ENCODE assay signal across 25 mouse cellular contexts in genomic region chr4:89348842-89349241, GRCm38 (mm10). TPM values are rescaled to one million over a fixed set of nuclear protein-coding genes. Genes with fewer than 3 reads are reported as not detected.
A peak's percentile ranks its signal among the peaks of the same experiment; 100 is the strongest.
DNase-seq lines count a peak whose midpoint lies in the region; ATAC-seq and TF ChIP-seq lines count a peak whose summit lies in the region.
"Had no signal": no experiment of that assay in that cellular context is flagged by ENCODE, and none has a peak within 500 bp of the region (broad histone marks: within the 10 kb centered on the region; RNA-seq: fewer than 3 reads in every experiment).

No protein-coding gene starts in this region.

- no peaks in the 10 kb centered on the region for H3K36me3 ChIP-seq in lung, postnatal 0 days (ENCODE audit: insufficient read depth, low read length)
- no peaks in the 10 kb centered on the region for H3K36me3 ChIP-seq in intestine, embryonic 15.5 days
- H3K36me3 ChIP-seq: heart, embryonic 15.5 days; hindbrain, embryonic 15.5 days had no signal

- peak; percentile 32; the same call in 1 of the 2 replicates for TF ChIP-seq EP300 in lung, postnatal 0 days (IDR thresholded peaks at IDR 0.05)

- H3K4me2 ChIP-seq in lung, postnatal 0 days (replicated peaks; ENCODE audit: low read depth, low read length): no peak overlapping the region
- no peak overlapping the region for H3K4me2 ChIP-seq in intestine, embryonic 15.5 days (replicated peaks)
- H3K4me2 ChIP-seq: heart, embryonic 15.5 days; hindbrain, embryonic 15.5 days had no signal

- no peaks in the 10 kb centered on the region for H3K9me3 ChIP-seq in lung, postnatal 0 days (ENCODE audit: low read length)
- H3K9me3 ChIP-seq in intestine, embryonic 15.5 days: no peaks in the 10 kb centered on the region
- H3K9me3 ChIP-seq: heart, embryonic 15.5 days; hindbrain, embryonic 15.5 days had no signal

- H3K9ac ChIP-seq in lung, postnatal 0 days (replicated peaks; ENCODE audit: low read depth): no peak overlapping the region
- H3K9ac ChIP-seq in intestine, embryonic 15.5 days: no peak overlapping the region
- H3K9ac ChIP-seq: forebrain, postnatal 0 days; heart, embryonic 15.5 days; hindbrain, embryonic 15.5 days had no signal

- POLR2A ChIA-PET in Patski (lab: Charles Lee): interaction anchor here (2.4 kb wide), 1 partner anchor 11 kb away, joined by 6 read pairs; no protein-coding TSS in a partner anchor

- H3K27me3 ChIP-seq in lung, postnatal 0 days (replicated peaks; ENCODE audit: insufficient read depth, low read length): no peaks in the 10 kb centered on the region
- H3K27me3 ChIP-seq in Patski: no peaks in the 10 kb centered on the region
- no peaks in the 10 kb centered on the region for H3K27me3 ChIP-seq in intestine, embryonic 15.5 days (replicated peaks)
- H3K27me3 ChIP-seq: heart, embryonic 15.5 days; hindbrain, embryonic 15.5 days had no signal

- no peak for TF ChIP-seq CTCF in lung, postnatal 0 days (IDR thresholded peaks at IDR 0.05)
- no peak for TF ChIP-seq CTCF in Patski (IDR thresholded peaks at IDR 0.05)

- in situ Hi-C loops in Patski (cut with MboI; ENCODE audit: low pct_unique_long_range_greater_than_20kb): no loop called here

- H3K27ac ChIP-seq in lung, postnatal 0 days (ENCODE audit: low read length): no peak overlapping the region
- no peak overlapping the region for H3K27ac ChIP-seq in intestine, embryonic 15.5 days
- H3K27ac ChIP-seq: heart, embryonic 15.5 days; hindbrain, embryonic 15.5 days; layer of hippocampus, adult 2 months; stomach, postnatal 0 days had no signal

- no peak overlapping the region for H3K4me3 ChIP-seq in lung, postnatal 0 days (ENCODE audit: low read depth, low read length)
- no peak overlapping the region for H3K4me3 ChIP-seq in intestine, embryonic 15.5 days (replicated peaks)
- H3K4me3 ChIP-seq: heart, embryonic 15.5 days; hindbrain, embryonic 15.5 days; layer of hippocampus, adult 2 months had no signal

- ATAC-seq in lung, postnatal 0 days: peak; percentile 53
- peak; percentile 87 for ATAC-seq in Patski
- no peak for ATAC-seq in intestine, embryonic 15.5 days
- ATAC-seq: forebrain, postnatal 0 days; intestine, embryonic 16.5 days had no signal

- 41% methylated on average over 5 of the region's 5 CpGs for WGBS in lung, postnatal 0 days
- WGBS in intestine, embryonic 15.5 days: 61% methylated on average over 5 of the region's 5 CpGs

- CTCF ChIA-PET in Patski (lab: Charles Lee): interaction anchor here (0.9 to 2.0 kb wide), 9 partner anchors 12 to 183 kb away, joined by 3 to 9 read pairs (median 3); no protein-coding TSS in a partner anchor

- H3K4me1 ChIP-seq in lung, postnatal 0 days (ENCODE audit: insufficient read depth, low read depth, low read length): no peaks in the 10 kb centered on the region
- no peaks in the 10 kb centered on the region for H3K4me1 ChIP-seq in intestine, embryonic 15.5 days (replicated peaks)
- H3K4me1 ChIP-seq: heart, embryonic 15.5 days; hindbrain, embryonic 15.5 days had no signal

- DNase-seq in lung, postnatal 0 days (ENCODE audit: low spot score): peak; percentile 24
- no peak for DNase-seq in lung, postnatal 14 days
- DNase-seq in Patski (ENCODE audit: low read depth, low spot score) (peak; percentile 63), MN1 (ENCODE audit: low spot score) (no peak)
- DNase-seq in kidney, postnatal 14 days: peak; percentile 39
- DNase-seq in thymus, postnatal 25 days: no peak
- DNase-seq: adrenal gland, adult 8-10 months; cerebellum, adult 11-12 months; cerebellum, postnatal 10 days; forebrain, postnatal 0 days; gastrocnemius, postnatal 36 days; heart, postnatal 4 days; midbrain, embryonic 14.5 days; thymus, adult 2 months had no signal

RNA-seq across cellular contexts. Expression of gene Cdkn2b, which starts 38.0 kb away (rescaled TPM):
- 92.2 and 108 TPM in 2 replicates for polyA plus RNA-seq in lung, postnatal 0 days (2015; fragmentation: Nextera tagmentation; extraction: Ambion mirVana)
- polyA plus RNA-seq in Patski (2021): 17.7 TPM
- 18.6 and 23.1 TPM in 2 replicates for polyA plus RNA-seq in intestine, embryonic 15.5 days (2015; fragmentation: Nextera tagmentation; extraction: Ambion mirVana)

RNA-seq across cellular contexts. Expression of gene Cdkn2a, which starts 54.4 kb away (rescaled TPM):
- not detected in 2 replicates for polyA plus RNA-seq in lung, postnatal 0 days (2015; fragmentation: Nextera tagmentation; extraction: Ambion mirVana)
- polyA plus RNA-seq in Patski (2021): 109 TPM
- not detected in 2 replicates for polyA plus RNA-seq in intestine, embryonic 15.5 days (2015; fragmentation: Nextera tagmentation; extraction: Ambion mirVana)
- polyA plus RNA-seq: embryonic facial prominence, embryonic 11.5 days; forebrain, embryonic 11.5 days; forebrain, postnatal 0 days; heart, embryonic 15.5 days; hindbrain, embryonic 15.5 days; intestine, embryonic 16.5 days; limb, embryonic 11.5 days; liver, embryonic 16.5 days; midbrain, embryonic 14.5 days; neural tube, embryonic 11.5 days; stomach, postnatal 0 days had no signal

Comparison
In these comparisons a context has a peak if more than half of its experiments do, and no peak if none do; other contexts are left out.
1. DNase-seq: peak in lung, postnatal 0 days (single experiment), Patski (single experiment) and kidney, postnatal 14 days (single experiment); none in lung, postnatal 14 days (single experiment), MN1 (single experiment) and thymus, postnatal 25 days (single experiment).
2. RNA of gene Cdkn2a, which starts 54.4 kb away (polyA plus RNA-seq): 109 TPM in Patski (single experiment); not detected in lung, postnatal 0 days and not detected in intestine, embryonic 15.5 days; every median in the first group is over 100 times any median in the second.